11 mouse cellular contexts compared by ENCODE assay signal in genomic region chr8:122430058-122430636, GRCm38 (mm10). TPM values are rescaled to one million over a fixed set of nuclear protein-coding genes. Genes with fewer than 3 reads are reported as not detected.
A peak's percentile ranks its signal among the peaks of the same experiment; 100 is the strongest.
DNase-seq lines count a peak whose midpoint lies in the region; ATAC-seq and TF ChIP-seq lines count a peak whose summit lies in the region.
"Had no signal": no experiment of that assay in that cellular context is flagged by ENCODE, and none has a peak within 500 bp of the region (broad histone marks: within the 10 kb centered on the region; RNA-seq: fewer than 3 reads in every experiment).

No protein-coding gene starts in this region.

- no peaks in the 10 kb centered on the region for H3K9me3 ChIP-seq in kidney, embryonic 14.5 days (ENCODE audit: control insufficient read depth, low read length)
- H3K9me3 ChIP-seq: hindbrain, embryonic 15.5 days; limb, embryonic 12.5 days had no signal

- 37% methylated on average over 10 of the region's 10 CpGs for WGBS in thymus, adult 2 months
- WGBS in kidney, embryonic 14.5 days, result 79% methylated on average over 10 of the region's 10 CpGs

- H3K27me3 ChIP-seq in thymus, adult 2 months (ENCODE audit: control insufficient read depth, insufficient read depth, low read length), result no peaks in the 10 kb centered on the region
- no peaks in the 10 kb centered on the region for H3K27me3 ChIP-seq in kidney, embryonic 14.5 days (ENCODE audit: control insufficient read depth, insufficient read depth, low read length)
- H3K27me3 ChIP-seq: limb, embryonic 12.5 days had no signal

- no peak overlapping the region for H3K4me3 ChIP-seq in thymus, adult 2 months (ENCODE audit: control insufficient read depth, insufficient read depth, low read length)
- H3K4me3 ChIP-seq in kidney, embryonic 14.5 days (ENCODE audit: low read length), result no peak overlapping the region
- H3K4me3 ChIP-seq: hindbrain, embryonic 15.5 days; limb, embryonic 12.5 days had no signal

- peaks cover 17% of the 10 kb centered on the region for H3K36me3 ChIP-seq in thymus, adult 2 months (ENCODE audit: control insufficient read depth, insufficient read depth, low read length)
- H3K36me3 ChIP-seq in kidney, embryonic 14.5 days (ENCODE audit: control insufficient read depth, insufficient read depth, low read length), result peaks cover 12% of the 10 kb centered on the region

- H3K27ac ChIP-seq in thymus, adult 2 months (ENCODE audit: control insufficient read depth, insufficient read depth, low read length), result 0 out of 2 replicates have a peak overlapping the region, but pooled peaks have one; percentile 7
- H3K27ac ChIP-seq in kidney, embryonic 14.5 days (ENCODE audit: low read depth, low read length), result peak overlapping the region; percentile 8; the same call in 1 of the 2 replicates
- H3K27ac ChIP-seq: hindbrain, embryonic 15.5 days; limb, embryonic 12.5 days had no signal

- no peak for TF ChIP-seq CTCF in thymus, adult 2 months (IDR thresholded peaks at IDR 0.05; ENCODE audit: borderline replicate concordance, control insufficient read depth, extremely low read depth, insufficient read depth, low read length, poor library complexity)

- no peak for DNase-seq in thymus, adult 2 months
- no peak for DNase-seq in thymus, postnatal 0 days (ENCODE audit: low spot score)
- DNase-seq in frontal cortex, postnatal 25 days (ENCODE audit: low spot score in 2 of 2), result no peak
- DNase-seq in left cerebral cortex, adult 11 months (ENCODE audit: low spot score), result no peak
- DNase-seq: gastrocnemius, postnatal 36 days; right cerebral cortex, postnatal 25 days had no signal

- no peak for TF ChIP-seq POLR2A in thymus, adult 2 months (IDR thresholded peaks at IDR 0.05; ENCODE audit: control insufficient read depth, extremely low read depth, insufficient read depth, low read length, poor library complexity)

- ATAC-seq in kidney, embryonic 14.5 days (ENCODE audit: low FRiP score, low TSS enrichment), result no peak
- peak; percentile 78 for ATAC-seq in megakaryocyte, adult 5-6 weeks (ENCODE audit: poor library complexity, severe bottlenecking)
- no peak; the same call in 1 of the 2 replicates for ATAC-seq in frontal cortex, adult (ENCODE audit: low TSS enrichment)

- peaks cover 44% of the 10 kb centered on the region for H3K4me1 ChIP-seq in thymus, adult 2 months (replicated peaks; ENCODE audit: control insufficient read depth, insufficient read depth, low read length)
- H3K4me1 ChIP-seq in kidney, embryonic 14.5 days (ENCODE audit: control insufficient read depth, insufficient read depth, low read length), result peaks cover 18% of the 10 kb centered on the region

- H3K9ac ChIP-seq in kidney, embryonic 14.5 days (ENCODE audit: low read depth, low read length), result no peak overlapping the region
- H3K9ac ChIP-seq: hindbrain, embryonic 15.5 days; limb, embryonic 12.5 days had no signal

- no peak overlapping the region for H3K4me2 ChIP-seq in kidney, embryonic 14.5 days (replicated peaks; ENCODE audit: low read depth, low read length)
- H3K4me2 ChIP-seq: hindbrain, embryonic 15.5 days; limb, embryonic 12.5 days had no signal

RNA-seq across cellular contexts. Expression of gene Cyba, which starts 2.6 kb away (rescaled TPM):
- 671 and 705 TPM in 2 replicates for polyA plus RNA-seq in thymus, adult 2 months (2012; rRNA removed)
- polyA plus RNA-seq in thymus, postnatal 0 days (2015; fragmentation: Nextera tagmentation; extraction: Ambion mirVana), result 540 and 564 TPM in 2 replicates
- polyA plus RNA-seq in kidney, embryonic 14.5 days (2014; fragmentation: Nextera tagmentation; extraction: Ambion mirVana), result 186 and 216 TPM in 2 replicates
- total RNA-seq in megakaryocyte, adult 5-6 weeks (2015), result 547 and 634 TPM in 2 replicates
- 285 and 337 TPM in 2 replicates for total RNA-seq in megakaryocyte, adult 5-6 weeks (2017)

RNA-seq across cellular contexts. Expression of gene Il17c, which starts 8.3 kb away (rescaled TPM):
- 0.47 and 1.4 TPM in 2 replicates for polyA plus RNA-seq in thymus, adult 2 months (2012; rRNA removed)
- 0.26 and 0.37 TPM in 2 replicates for polyA plus RNA-seq in thymus, postnatal 0 days (2015; fragmentation: Nextera tagmentation; extraction: Ambion mirVana)
- not detected in 2 replicates for polyA plus RNA-seq in kidney, embryonic 14.5 days (2014; fragmentation: Nextera tagmentation; extraction: Ambion mirVana)
- total RNA-seq in megakaryocyte, adult 5-6 weeks (2015), result not detected in 2 replicates
- total RNA-seq in megakaryocyte, adult 5-6 weeks (2017), result not detected in 2 replicates
- total RNA-seq: gastrocnemius, postnatal 36 days had no signal
- polyA plus RNA-seq: hindbrain, embryonic 15.5 days; limb, embryonic 12.5 days had no signal

RNA-seq across cellular contexts. Expression of gene Mvd, which starts 13.1 kb away (rescaled TPM):
- polyA plus RNA-seq in thymus, adult 2 months (2012; rRNA removed), result 25.0 and 26.2 TPM in 2 replicates
- polyA plus RNA-seq in thymus, postnatal 0 days (2015; fragmentation: Nextera tagmentation; extraction: Ambion mirVana), result 17.4 and 19.5 TPM in 2 replicates
- polyA plus RNA-seq in kidney, embryonic 14.5 days (2014; fragmentation: Nextera tagmentation; extraction: Ambion mirVana), result 23.2 and 36.1 TPM in 2 replicates
- 9.8 and 10.3 TPM in 2 replicates for total RNA-seq in megakaryocyte, adult 5-6 weeks (2015)
- total RNA-seq in megakaryocyte, adult 5-6 weeks (2017), result 15.2 and 15.6 TPM in 2 replicates

RNA-seq across cellular contexts. Expression of gene Snai3, which starts 30.4 kb away (rescaled TPM):
- polyA plus RNA-seq in thymus, adult 2 months (2012; rRNA removed), result 47.1 and 51.1 TPM in 2 replicates
- 37.5 TPM in 2 replicates for polyA plus RNA-seq in thymus, postnatal 0 days (2015; fragmentation: Nextera tagmentation; extraction: Ambion mirVana)
- polyA plus RNA-seq in kidney, embryonic 14.5 days (2014; fragmentation: Nextera tagmentation; extraction: Ambion mirVana), result 0.23 and 0.51 TPM in 2 replicates
- total RNA-seq in megakaryocyte, adult 5-6 weeks (2015), result 0.09 and 0.25 TPM in 2 replicates
- total RNA-seq in megakaryocyte, adult 5-6 weeks (2017), result not detected in 2 replicates
- polyA plus RNA-seq: hindbrain, embryonic 15.5 days had no signal

RNA-seq across cellular contexts. Expression of gene Rnf166, which starts 45.7 kb away (rescaled TPM):
- 273 and 296 TPM in 2 replicates for polyA plus RNA-seq in thymus, adult 2 months (2012; rRNA removed)
- polyA plus RNA-seq in thymus, postnatal 0 days (2015; fragmentation: Nextera tagmentation; extraction: Ambion mirVana), result 98.0 and 108 TPM in 2 replicates
- 33.5 and 35.3 TPM in 2 replicates for polyA plus RNA-seq in kidney, embryonic 14.5 days (2014; fragmentation: Nextera tagmentation; extraction: Ambion mirVana)
- 42.0 and 48.6 TPM in 2 replicates for total RNA-seq in megakaryocyte, adult 5-6 weeks (2015)
- total RNA-seq in megakaryocyte, adult 5-6 weeks (2017), result 50.8 and 59.5 TPM in 2 replicates
